ENCODE assay signal across 25 mouse cellular contexts in genomic region chr6:15639809-15640479, GRCm38 (mm10).
A peak's percentile ranks its signal among the peaks of the same experiment; 100 is the strongest.
DNase-seq lines count a peak whose midpoint lies in the region; ATAC-seq lines count a peak whose summit lies in the region.
"Had no signal": no experiment of that assay in that cellular context is flagged by ENCODE, and none has a peak within 500 bp of the region (broad histone marks: within the 10 kb centered on the region; RNA-seq: fewer than 3 reads in every experiment).

No protein-coding gene starts in this region.

- no peaks in the 10 kb centered on the region; the same call in 1 of the 2 replicates for H3K4me1 ChIP-seq in embryonic facial prominence, embryonic 14.5 days (ENCODE audit: control insufficient read depth, insufficient read depth, low read length)
- H3K4me1 ChIP-seq in embryonic facial prominence, embryonic 10.5 days: peaks cover 13% of the 10 kb centered on the region
- H3K4me1 ChIP-seq in forebrain, embryonic 11.5 days (replicated peaks; ENCODE audit: control insufficient read depth, insufficient read depth, low read length): peaks cover 5% of the 10 kb centered on the region; the same call in 1 of the 2 replicates
- H3K4me1 ChIP-seq in forebrain, embryonic 16.5 days (replicated peaks; ENCODE audit: control insufficient read depth, insufficient read depth, low read length): peaks cover 16% of the 10 kb centered on the region
- H3K4me1 ChIP-seq in kidney, embryonic 15.5 days: no peaks in the 10 kb centered on the region
- H3K4me1 ChIP-seq: heart, embryonic 10.5 days; heart, embryonic 15.5 days; lung, embryonic 15.5 days; stomach, embryonic 15.5 days had no signal

- no peak overlapping the region for H3K27ac ChIP-seq in embryonic facial prominence, embryonic 14.5 days (replicated peaks; ENCODE audit: low read depth, low read length)
- no peak overlapping the region for H3K27ac ChIP-seq in embryonic facial prominence, embryonic 10.5 days (replicated peaks)
- peak overlapping the region; percentile 37; the same call in 1 of the 2 replicates for H3K27ac ChIP-seq in forebrain, embryonic 11.5 days (ENCODE audit: low read depth, low read length)
- H3K27ac ChIP-seq in forebrain, embryonic 16.5 days (ENCODE audit: low read length): no peak overlapping the region
- no peak overlapping the region for H3K27ac ChIP-seq in kidney, embryonic 15.5 days
- H3K27ac ChIP-seq: embryonic facial prominence, embryonic 13.5 days; heart, embryonic 10.5 days; heart, embryonic 15.5 days; hindbrain, embryonic 12.5 days; liver, embryonic 14.5 days; lung, embryonic 15.5 days; midbrain, embryonic 13.5 days; stomach, embryonic 15.5 days had no signal

- H3K4me3 ChIP-seq in embryonic facial prominence, embryonic 14.5 days (ENCODE audit: low read depth, low read length): no peak overlapping the region
- H3K4me3 ChIP-seq in embryonic facial prominence, embryonic 10.5 days: no peak overlapping the region
- H3K4me3 ChIP-seq in forebrain, embryonic 11.5 days (ENCODE audit: low read depth, low read length): no peak overlapping the region
- H3K4me3 ChIP-seq in forebrain, embryonic 16.5 days (replicated peaks; ENCODE audit: low read length): no peak overlapping the region
- H3K4me3 ChIP-seq in kidney, embryonic 15.5 days (replicated peaks): no peak overlapping the region
- H3K4me3 ChIP-seq: embryonic facial prominence, embryonic 13.5 days; erythroblast, embryonic 14.5 days; heart, embryonic 10.5 days; heart, embryonic 15.5 days; hindbrain, embryonic 12.5 days; lung, embryonic 15.5 days; midbrain, embryonic 13.5 days; stomach, embryonic 15.5 days had no signal

- no peak overlapping the region for H3K4me2 ChIP-seq in embryonic facial prominence, embryonic 14.5 days (ENCODE audit: low read depth, low read length)
- H3K4me2 ChIP-seq in forebrain, embryonic 11.5 days (ENCODE audit: low read depth, low read length, severe bottlenecking): 0 out of 2 replicates have a peak overlapping the region, but pooled peaks have one; percentile 15
- no peak overlapping the region for H3K4me2 ChIP-seq in forebrain, embryonic 16.5 days (ENCODE audit: low read length)
- no peak overlapping the region for H3K4me2 ChIP-seq in kidney, embryonic 15.5 days
- H3K4me2 ChIP-seq: embryonic facial prominence, embryonic 13.5 days; heart, embryonic 15.5 days; hindbrain, embryonic 12.5 days; lung, embryonic 15.5 days; midbrain, embryonic 13.5 days; stomach, embryonic 15.5 days had no signal

- H3K9me3 ChIP-seq in embryonic facial prominence, embryonic 14.5 days (ENCODE audit: control insufficient read depth, low read length): no peaks in the 10 kb centered on the region
- no peaks in the 10 kb centered on the region for H3K9me3 ChIP-seq in embryonic facial prominence, embryonic 10.5 days
- H3K9me3 ChIP-seq in forebrain, embryonic 11.5 days (ENCODE audit: control insufficient read depth, low read length): no peaks in the 10 kb centered on the region
- H3K9me3 ChIP-seq in forebrain, embryonic 16.5 days (ENCODE audit: control insufficient read depth, low read length): no peaks in the 10 kb centered on the region
- H3K9me3 ChIP-seq in kidney, embryonic 15.5 days (replicated peaks): no peaks in the 10 kb centered on the region
- H3K9me3 ChIP-seq: embryonic facial prominence, embryonic 13.5 days; heart, embryonic 10.5 days; heart, embryonic 15.5 days; hindbrain, embryonic 12.5 days; lung, embryonic 15.5 days; midbrain, embryonic 13.5 days; stomach, embryonic 15.5 days had no signal

- no peak overlapping the region for H3K9ac ChIP-seq in embryonic facial prominence, embryonic 14.5 days (ENCODE audit: low read depth, low read length)
- no peak overlapping the region for H3K9ac ChIP-seq in forebrain, embryonic 11.5 days (ENCODE audit: low read length)
- no peak overlapping the region for H3K9ac ChIP-seq in forebrain, embryonic 16.5 days (replicated peaks; ENCODE audit: low read depth, low read length)
- no peak overlapping the region for H3K9ac ChIP-seq in kidney, embryonic 15.5 days
- H3K9ac ChIP-seq: embryonic facial prominence, embryonic 13.5 days; heart, embryonic 15.5 days; hindbrain, embryonic 12.5 days; liver, embryonic 14.5 days; lung, embryonic 15.5 days; midbrain, embryonic 13.5 days; stomach, embryonic 15.5 days had no signal

- ATAC-seq in embryonic facial prominence, embryonic 14.5 days (ENCODE audit: low read depth): peak; percentile 62; the same call in 1 of the 2 replicates
- ATAC-seq in forebrain, embryonic 11.5 days (replicated peaks; ENCODE audit: low FRiP score): peak; percentile 81
- peak; percentile 56 for ATAC-seq in forebrain, embryonic 16.5 days
- ATAC-seq in kidney, embryonic 15.5 days (replicated peaks; ENCODE audit: low FRiP score): no peak
- ATAC-seq: intestine, embryonic 16.5 days had no signal

- WGBS in embryonic facial prominence, embryonic 14.5 days: 30% methylated on average over 5 of the region's 5 CpGs
- WGBS in embryonic facial prominence, embryonic 10.5 days: 30% methylated on average over 5 of the region's 5 CpGs
- WGBS in forebrain, embryonic 11.5 days: 7% methylated on average over 5 of the region's 5 CpGs
- WGBS in forebrain, embryonic 16.5 days: 5% methylated on average over 5 of the region's 5 CpGs
- WGBS in kidney, embryonic 15.5 days: 50% methylated on average over 5 of the region's 5 CpGs

- DNase-seq in embryonic facial prominence, embryonic 14.5 days (ENCODE audit: low spot score): no peak
- no peak for DNase-seq in embryonic facial prominence, embryonic 10.5 days (ENCODE audit: low spot score)
- DNase-seq in Muller cell, postnatal 12 days (ENCODE audit: inconsistent ontology term): peak; percentile 29
- DNase-seq in forebrain, embryonic 11.5 days (ENCODE audit: low spot score): no peak
- no peak for DNase-seq in gastrocnemius, postnatal 14 days
- DNase-seq in urinary bladder, postnatal 10 days (ENCODE audit: low spot score): no peak
- DNase-seq: adrenal gland, postnatal 25 days; cerebellum, adult 18-20 months; gastrocnemius, postnatal 25 days; heart, adult 11 months; kidney, adult 8-10 months; kidney, postnatal 10 days; liver had no signal

- H3K36me3 ChIP-seq in embryonic facial prominence, embryonic 14.5 days (ENCODE audit: control insufficient read depth, insufficient read depth, low read length): no peaks in the 10 kb centered on the region
- no peaks in the 10 kb centered on the region for H3K36me3 ChIP-seq in embryonic facial prominence, embryonic 10.5 days (replicated peaks)
- H3K36me3 ChIP-seq in forebrain, embryonic 11.5 days (ENCODE audit: control insufficient read depth, insufficient read depth, low read length): no peaks in the 10 kb centered on the region
- H3K36me3 ChIP-seq in forebrain, embryonic 16.5 days (ENCODE audit: control insufficient read depth, insufficient read depth): no peaks in the 10 kb centered on the region
- no peaks in the 10 kb centered on the region for H3K36me3 ChIP-seq in kidney, embryonic 15.5 days
- H3K36me3 ChIP-seq: embryonic facial prominence, embryonic 13.5 days; heart, embryonic 10.5 days; heart, embryonic 15.5 days; hindbrain, embryonic 12.5 days; lung, embryonic 15.5 days; midbrain, embryonic 13.5 days; stomach, embryonic 15.5 days had no signal

- H3K27me3 ChIP-seq in embryonic facial prominence, embryonic 14.5 days (replicated peaks; ENCODE audit: control insufficient read depth, insufficient read depth, low read length): no peaks in the 10 kb centered on the region
- H3K27me3 ChIP-seq in embryonic facial prominence, embryonic 10.5 days (replicated peaks; ENCODE audit: low read depth, poor library complexity, severe bottlenecking): no peaks in the 10 kb centered on the region
- H3K27me3 ChIP-seq in forebrain, embryonic 11.5 days (ENCODE audit: control insufficient read depth, insufficient read depth, low read length): no peaks in the 10 kb centered on the region
- no peaks in the 10 kb centered on the region for H3K27me3 ChIP-seq in forebrain, embryonic 16.5 days (replicated peaks; ENCODE audit: control insufficient read depth, insufficient read depth, low read length)
- no peaks in the 10 kb centered on the region for H3K27me3 ChIP-seq in kidney, embryonic 15.5 days
- H3K27me3 ChIP-seq: embryonic facial prominence, embryonic 13.5 days; heart, embryonic 15.5 days; hindbrain, embryonic 12.5 days; lung, embryonic 15.5 days; midbrain, embryonic 13.5 days; stomach, embryonic 15.5 days had no signal

- intact Hi-C loops in gastrocnemius, postnatal 14 days (cut with DNase I; ENCODE audit: low total_unique reads): no loop called here
